Mouse (Mus musculus) stomach, postnatal 0 days (tissue): ENCODE data around the gene Rgs7bp. TPM values are rescaled to one million over a fixed set of nuclear protein-coding genes. Genes with fewer than 3 reads are reported as not detected.

Experiments used
- ATAC-seq: fragments of 200-750 bp; cut with Nextera tagmentation; 2 replicates; pipeline ENCODE4 v1.8.0; 2017; ENCODE audit not compliant: low FRiP score, low TSS enrichment
- DNase-seq: peaks from one replicate; pipeline ENCODE4 v3.0.0-alpha.2; 2016; ENCODE audit warnings: low spot score
- H3K27ac ChIP-seq: fragments of 300-500 bp; sonication (generic); replicated peaks from 2 replicates; pipeline ENCODE4 v1.5.1; 2014; ENCODE audit warnings: mild to moderate bottlenecking, control low read depth
- H3K27me3 ChIP-seq: fragments of 300-500 bp; sonication (generic); 2 replicates; pipeline ENCODE4 v1.6.1; 2014; ENCODE audit warnings: low read length; ENCODE audit not compliant: control insufficient read depth, insufficient read depth
- H3K36me3 ChIP-seq: fragments of 300-500 bp; sonication (generic); 2 replicates; pipeline ENCODE4 v1.6.1; 2014; ENCODE audit warnings: low read length, mixed read lengths; ENCODE audit not compliant: control insufficient read depth, insufficient read depth
- H3K4me1 ChIP-seq: fragments of 300-500 bp; sonication (generic); replicated peaks from 2 replicates; pipeline ENCODE4 v1.6.1; 2014; ENCODE audit warnings: antibody characterized with exemption; ENCODE audit not compliant: control insufficient read depth, insufficient read depth
- H3K4me2 ChIP-seq: fragments of 300-500 bp; sonication (generic); replicated peaks from 2 replicates; pipeline ENCODE4 v1.6.1; 2014; ENCODE audit warnings: low read depth, mild to moderate bottlenecking, control low read depth, moderate library complexity
- H3K4me3 ChIP-seq: fragments of 300-500 bp; sonication (generic); 2 replicates; pipeline ENCODE4 v1.5.1; 2014; ENCODE audit warnings: low read depth, low read length, control low read depth
- H3K9ac ChIP-seq: fragments of 300-500 bp; sonication (generic); 2 replicates; pipeline ENCODE4 v1.6.1; 2014; ENCODE audit warnings: mild to moderate bottlenecking, low read length, control low read depth, mixed read lengths
- H3K9me3 ChIP-seq: fragments of 300-500 bp; sonication (generic); 2 replicates; pipeline ENCODE4 v1.6.1; 2016; ENCODE audit warnings: low read length; ENCODE audit not compliant: control insufficient read depth
- CTCF ChIP-seq: IDR thresholded peaks from 2 replicates; pipeline ENCODE4 v1.5.1; 2016; ENCODE audit warnings: antibody characterized with exemption, low read depth, mild to moderate bottlenecking, moderate library complexity
- EP300 ChIP-seq: optimal IDR thresholded peaks from 2 replicates; pipeline ENCODE3; 2016; ENCODE audit warnings: antibody characterized with exemption
- WGBS: fragments of 180-500 bp; shearing (Covaris S2); extraction: QIAGEN DNeasy Blood & Tissue Kit; methylation state at CpG from one replicate; pipeline ENCODE4 v1.1.7; 2014; 5-methylcytosine and 5-hydroxymethylcytosine counted together
- polyA plus RNA-seq: library from polyadenylated mRNA; unstranded; fragments of >200 nt; fragmentation: Nextera tagmentation; extraction: Ambion mirVana; gene quantifications from 2 replicates; pipeline ENCODE4 v1.2.1, GENCODE M21; 2015

Gene Rgs7bp
- polyA plus RNA-seq, 1 experiment from 2014 or later = 1.5 TPM

DNA sequence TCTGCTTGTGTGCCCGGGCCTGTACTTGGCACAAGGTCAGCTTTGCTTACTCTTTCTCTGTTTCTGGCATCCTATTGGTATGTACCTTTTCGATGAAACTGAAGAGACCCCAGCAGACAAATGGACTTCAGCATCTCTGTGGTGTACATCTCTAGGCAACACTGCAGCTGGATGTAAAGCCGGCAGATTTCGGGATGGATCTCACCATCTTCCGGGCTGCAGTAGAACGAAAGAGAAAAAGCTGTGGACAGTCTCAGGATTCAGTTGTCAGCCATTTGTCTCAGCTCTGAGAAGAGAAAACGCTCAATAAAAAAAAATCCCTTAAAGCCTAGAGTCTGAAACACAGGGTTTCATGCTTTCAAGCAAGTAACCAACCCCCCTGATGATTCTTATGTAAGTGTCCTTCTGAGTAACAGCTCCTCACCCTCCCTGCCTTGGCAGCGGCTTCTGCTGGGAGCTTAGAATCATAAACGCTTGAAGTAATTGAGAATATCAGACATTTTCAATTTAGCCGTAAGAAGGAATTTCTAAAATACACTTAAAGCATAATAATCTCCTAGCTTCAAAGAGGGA lies 71.9 kb downstream of the Rgs7bp start:
- Histone ChIP-seq H3K9me3 (no peaks in the 10 kb centered on the region), H3K27ac (no peak overlapping the region), H3K4me3 (no peak overlapping the region), H3K27me3 (no peaks in the 10 kb centered on the region), H3K4me2 (no peak overlapping the region), H3K4me1 (no peaks in the 10 kb centered on the region), H3K9ac (no peak overlapping the region), H3K36me3 (no peaks in the 10 kb centered on the region)
- no peak for TF ChIP-seq CTCF
- WGBS = 72% methylated on average over 10 of the region's 10 CpGs
- ATAC-seq (no peak), DNase-seq (no peak)

DNA sequence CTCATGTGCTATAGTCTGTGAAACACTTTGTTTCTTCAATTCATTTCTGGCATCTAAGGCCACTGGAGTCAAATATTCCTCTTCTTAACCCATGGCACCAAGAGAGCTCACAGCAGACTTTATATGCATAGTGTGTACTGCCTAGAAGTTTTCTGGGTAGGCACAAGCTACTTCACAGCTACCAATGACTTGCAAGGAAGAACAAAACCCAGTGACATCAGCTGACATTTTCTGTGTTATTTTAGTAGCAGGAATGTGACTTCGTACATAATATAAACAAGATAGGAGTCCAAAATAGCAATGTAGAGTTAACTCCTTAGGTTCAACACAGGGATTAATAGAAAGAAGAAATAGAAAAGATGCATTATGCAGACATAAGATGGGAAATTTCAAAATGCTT lies 76.6 kb downstream of the Rgs7bp start:
- ATAC-seq = no peak
- H3K4me1 ChIP-seq = no peaks in the 10 kb centered on the region
- H3K27me3 ChIP-seq = no peaks in the 10 kb centered on the region
- no peaks in the 10 kb centered on the region for H3K9me3 ChIP-seq
- H3K9ac ChIP-seq = no peak overlapping the region
- no peak overlapping the region for H3K4me3 ChIP-seq
- TF ChIP-seq CTCF (no peak), EP300 (no peak)
- H3K36me3 ChIP-seq = no peaks in the 10 kb centered on the region
- H3K27ac ChIP-seq = no peak overlapping the region
- 20% methylated on average over 1 of the region's 1 CpGs for WGBS
- H3K4me2 ChIP-seq = no peak overlapping the region
- DNase-seq = no peak

DNA sequence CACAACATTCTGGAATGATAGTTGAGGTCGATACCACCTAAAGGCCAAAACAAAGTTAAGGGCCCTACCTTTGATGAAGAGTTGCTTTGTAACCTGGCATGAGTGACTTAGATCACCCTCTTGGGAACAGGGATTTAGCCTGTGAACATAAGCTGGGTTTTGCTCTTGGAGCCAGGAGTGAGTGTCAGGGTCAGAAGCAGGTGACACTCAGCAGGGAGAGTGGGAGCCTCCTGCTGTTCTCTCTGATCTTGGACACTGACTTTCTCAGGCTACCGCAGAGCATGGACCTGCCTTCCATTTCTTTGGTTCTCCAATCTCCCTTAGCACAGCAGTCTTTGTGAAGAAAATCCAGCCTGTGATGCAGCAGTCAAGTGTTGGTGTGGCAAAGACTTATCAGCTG lies 87.2 kb downstream of the Rgs7bp start:
- TF ChIP-seq EP300 (no peak), CTCF (no peak)
- DNase-seq = no peak
- 71% methylated on average over 2 of the region's 2 CpGs for WGBS
- H3K4me2 ChIP-seq = no peak overlapping the region
- no peak for ATAC-seq
- H3K36me3 ChIP-seq = no peaks in the 10 kb centered on the region
- no peak overlapping the region for H3K9ac ChIP-seq
- H3K27me3 ChIP-seq = no peaks in the 10 kb centered on the region
- no peak overlapping the region for H3K4me3 ChIP-seq
- H3K9me3 ChIP-seq = no peaks in the 10 kb centered on the region
- H3K27ac ChIP-seq = no peak overlapping the region
- H3K4me1 ChIP-seq = no peaks in the 10 kb centered on the region

DNA sequence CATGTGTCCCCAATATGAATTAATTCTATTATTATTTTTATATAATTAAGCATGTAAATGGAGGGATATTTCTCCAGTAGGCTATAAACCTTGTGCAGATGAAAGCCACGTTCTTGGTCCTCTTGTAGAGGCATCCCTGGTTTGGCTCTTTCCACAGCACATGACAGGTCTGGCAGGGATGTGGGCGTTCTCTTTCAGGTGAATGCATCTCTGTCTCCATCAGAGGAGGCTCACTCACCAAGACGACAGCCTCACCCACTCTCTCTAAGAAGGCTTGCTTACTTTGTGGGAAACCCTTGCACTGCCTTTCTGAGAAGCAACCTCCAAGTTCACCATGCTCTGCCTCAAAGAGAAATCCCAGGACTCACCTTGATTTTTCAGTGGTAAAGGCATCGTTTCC lies 91.0 kb downstream of the Rgs7bp start:
- DNase-seq (no peak), ATAC-seq (no peak)
- H3K36me3 ChIP-seq = no peaks in the 10 kb centered on the region
- 65% methylated on average over 4 of the region's 4 CpGs for WGBS
- TF ChIP-seq CTCF (no peak), EP300 (no peak)
- H3K4me1 ChIP-seq = no peaks in the 10 kb centered on the region
- H3K9me3 ChIP-seq = no peaks in the 10 kb centered on the region
- H3K27me3 ChIP-seq = no peaks in the 10 kb centered on the region
- H3K4me3 ChIP-seq = no peak overlapping the region
- no peak overlapping the region for H3K9ac ChIP-seq
- no peak overlapping the region for H3K4me2 ChIP-seq
- no peak overlapping the region for H3K27ac ChIP-seq

DNA sequence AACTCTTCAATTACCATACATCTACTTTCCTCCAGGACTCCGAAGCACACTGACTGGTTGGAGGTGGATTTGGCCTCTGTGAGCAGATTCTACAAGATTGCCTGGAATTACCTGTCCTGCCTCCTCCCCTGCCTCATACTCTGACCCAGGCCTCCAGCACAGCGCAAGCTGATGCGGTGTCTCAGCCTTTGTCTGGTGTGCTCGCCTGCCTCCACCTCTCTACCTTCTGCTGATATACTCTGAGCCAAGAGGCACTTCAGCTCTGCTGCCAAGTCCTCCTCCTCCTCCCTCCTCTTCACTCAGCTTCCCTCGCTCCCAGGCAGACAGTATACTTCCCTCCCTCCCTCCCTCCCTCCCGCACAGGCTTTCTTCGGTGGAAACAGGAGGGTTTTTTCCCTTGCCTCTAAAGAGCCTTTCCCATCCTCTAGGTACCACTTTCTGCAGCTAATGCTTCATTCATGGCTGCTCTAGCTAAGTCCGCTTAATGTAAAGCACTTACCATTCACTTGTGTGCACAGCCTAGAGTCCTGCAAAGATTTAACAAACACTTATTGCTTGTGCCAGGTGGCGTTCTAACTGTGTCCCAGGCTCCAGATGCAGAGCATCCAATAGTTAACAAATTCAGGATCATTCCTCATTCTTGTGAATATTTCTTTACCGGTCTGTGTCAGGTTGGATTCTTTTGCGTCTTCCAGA lies 91.9 kb downstream of the Rgs7bp start:
- TF ChIP-seq EP300 = no peak
- no peak for TF ChIP-seq CTCF
- WGBS = 49% methylated on average over 11 of the region's 11 CpGs
- Histone ChIP-seq H3K4me3 (no peak overlapping the region), H3K4me2 (no peak overlapping the region), H3K9ac (no peak overlapping the region), H3K4me1 (no peaks in the 10 kb centered on the region), H3K27me3 (no peaks in the 10 kb centered on the region), H3K9me3 (no peaks in the 10 kb centered on the region), H3K27ac (no peak overlapping the region), H3K36me3 (no peaks in the 10 kb centered on the region)
- ATAC-seq (no peak), DNase-seq (no peak)

DNA sequence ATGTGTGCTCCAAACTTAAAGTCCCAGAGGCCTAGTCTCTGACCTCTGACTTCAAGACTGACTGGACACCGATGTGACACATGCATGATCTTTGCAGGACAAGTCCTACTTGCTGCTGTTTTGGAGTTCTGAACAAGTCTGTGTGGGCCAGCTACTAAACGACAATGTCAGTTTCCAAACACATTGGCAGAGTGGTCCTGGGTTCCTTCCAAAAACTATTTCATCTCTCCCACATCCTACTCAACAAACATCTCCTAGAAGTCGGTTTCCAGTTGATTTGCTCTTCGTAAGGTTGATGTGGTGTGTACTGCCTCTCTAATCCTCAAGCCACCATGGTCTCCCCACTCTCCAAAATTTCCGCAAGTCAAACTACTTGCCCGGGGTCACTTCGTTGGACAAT lies 92.6 kb downstream of the Rgs7bp start:
- no peak overlapping the region for H3K4me3 ChIP-seq
- H3K4me2 ChIP-seq = no peak overlapping the region
- 79% methylated on average over 7 of the region's 7 CpGs for WGBS
- ATAC-seq (no peak), DNase-seq (no peak)
- no peak overlapping the region for H3K27ac ChIP-seq
- no peak overlapping the region for H3K9ac ChIP-seq
- no peaks in the 10 kb centered on the region for H3K9me3 ChIP-seq
- TF ChIP-seq EP300 = no peak
- TF ChIP-seq CTCF = no peak
- no peaks in the 10 kb centered on the region for H3K4me1 ChIP-seq
- H3K27me3 ChIP-seq = no peaks in the 10 kb centered on the region
- H3K36me3 ChIP-seq = no peaks in the 10 kb centered on the region
